Mouse (Mus musculus): Measurements from ENCODE around the gene Cyp2s1.
A peak's percentile ranks its signal among the peaks of the same experiment; 100 is the strongest.

Gene Cyp2s1

GRCm38 (mm10) chr7:25780753-25781152 is 36.0 kb downstream of the Cyp2s1 start:
- no peak for DNase-seq

GRCm38 (mm10) chr7:25780021-25780420 is 36.7 kb downstream of the Cyp2s1 start:
- DNase-seq: no peak

GRCm38 (mm10) chr7:25768229-25768628 is 48.5 kb downstream of the Cyp2s1 start:
- DNase-seq: no peak

GRCm38 (mm10) chr7:25766108-25766507 is 50.6 kb downstream of the Cyp2s1 start:
- DNase-seq: no peak

- DNase-seq: no peak
These were observed 52.5 kb downstream of the Cyp2s1 start for GRCm38 (mm10) chr7:25764221-25764620.

- DNase-seq: no peak
These were observed 53.0 kb downstream of the Cyp2s1 start for GRCm38 (mm10) chr7:25763678-25764077.

GRCm38 (mm10) chr7:25761354-25761753 is 55.4 kb downstream of the Cyp2s1 start:
- DNase-seq: peak; percentile 68 to 74

GRCm38 (mm10) chr7:25756011-25756410 is 60.7 kb downstream of the Cyp2s1 start:
- DNase-seq: peak; percentile 92 to 94

- peak; percentile 54 to 61 for DNase-seq
These were observed 61.3 kb downstream of the Cyp2s1 start for GRCm38 (mm10) chr7:25755468-25755833.

- peak; percentile 99 for DNase-seq
These were observed 61.8 kb downstream of the Cyp2s1 start, which contains the start of gene Hnrnpul1 for GRCm38 (mm10) chr7:25754738-25755467. Gene Hnrnpul1 (minus strand): TSS chr7:25754757.

- no peak for DNase-seq
These were observed 62.3 kb downstream of the Cyp2s1 start for GRCm38 (mm10) chr7:25754439-25754737.

- DNase-seq: no peak
These were observed 62.9 kb downstream of the Cyp2s1 start for GRCm38 (mm10) chr7:25753643-25754438.

GRCm38 (mm10) chr7:25753076-25753475 is 63.6 kb downstream of the Cyp2s1 start:
- no peak for DNase-seq

All from lung, adult 18-20 months (tissue).